Mouse (Mus musculus): ENCODE results near the gene AC134908.4. TPM values are rescaled to one million over a fixed set of nuclear protein-coding genes. Genes with fewer than 3 reads are reported as not detected.

The AC134908.4 gene
- polyA plus RNA-seq, 1 experiment, result 2.0 TPM

Other genes starting within 250 kb of the AC134908.4 start
- 41.2 and 43.2 TPM in 2 replicates for gene Sox8, start 225.0 kb downstream of the AC134908.4 start, polyA plus RNA-seq (2012; rRNA removed)
- gene Lmf1, start 216.6 kb downstream of the AC134908.4 start, polyA plus RNA-seq (2012; rRNA removed), result 17.1 and 18.3 TPM in 2 replicates
- 330 and 335 TPM in 2 replicates for gene Gng13, start 78.5 kb downstream of the AC134908.4 start, polyA plus RNA-seq (2012; rRNA removed)
- 2.5 and 2.9 TPM in 2 replicates for gene Chtf18, start 68.2 kb downstream of the AC134908.4 start, polyA plus RNA-seq (2012; rRNA removed)
- gene Rpusd1, start 68.0 kb downstream of the AC134908.4 start, polyA plus RNA-seq (2012; rRNA removed), result 98.8 and 117 TPM in 2 replicates
- gene Mslnl, start 59.6 kb downstream of the AC134908.4 start, polyA plus RNA-seq (2012; rRNA removed), result 0.16 and 0.88 TPM in 2 replicates
- gene Msln, start 41.3 kb downstream of the AC134908.4 start, polyA plus RNA-seq (2012; rRNA removed), result 2.9 and 3.0 TPM in 2 replicates
- 35.9 and 38.5 TPM in 2 replicates for gene Narfl, start 21.9 kb downstream of the AC134908.4 start, polyA plus RNA-seq (2012; rRNA removed)
- gene Haghl, start 10.0 kb downstream of the AC134908.4 start, polyA plus RNA-seq (2012; rRNA removed), result 223 and 246 TPM in 2 replicates
- 0.06 and 0.08 TPM in 2 replicates for gene Ccdc78, start 9.1 kb downstream of the AC134908.4 start, polyA plus RNA-seq (2012; rRNA removed)
- gene Fam173a, start 2.8 kb downstream of the AC134908.4 start, polyA plus RNA-seq (2012; rRNA removed), result 158 and 169 TPM in 2 replicates
- gene Metrn, start 1.5 kb upstream of the AC134908.4 start, polyA plus RNA-seq (2012; rRNA removed), result 159 and 186 TPM in 2 replicates
- 604 and 691 TPM in 2 replicates for gene Fbxl16, start 13.4 kb upstream of the AC134908.4 start, polyA plus RNA-seq (2012; rRNA removed)
- gene Wdr24, start 28.0 kb upstream of the AC134908.4 start, polyA plus RNA-seq (2012; rRNA removed), result 34.8 and 40.0 TPM in 2 replicates
- 65.0 and 65.6 TPM in 2 replicates for gene Jmjd8, start 33.2 kb upstream of the AC134908.4 start, polyA plus RNA-seq (2012; rRNA removed)
- 272 and 292 TPM in 2 replicates for gene Stub1, start 37.7 kb upstream of the AC134908.4 start, polyA plus RNA-seq (2012; rRNA removed)
- gene Rhbdl1, start 41.6 kb upstream of the AC134908.4 start, polyA plus RNA-seq (2012; rRNA removed), result 106 and 111 TPM in 2 replicates
- gene Gm20683, start 46.1 kb upstream of the AC134908.4 start, polyA plus RNA-seq (2012; rRNA removed), result 41.5 and 43.1 TPM in 2 replicates
- 101 and 122 TPM in 2 replicates for gene Rhot2, start 49.2 kb upstream of the AC134908.4 start, polyA plus RNA-seq (2012; rRNA removed)
- 33.6 and 39.7 TPM in 2 replicates for gene Wdr90, start 65.8 kb upstream of the AC134908.4 start, polyA plus RNA-seq (2012; rRNA removed)
- 28.8 and 34.5 TPM in 2 replicates for gene Mcrip2, start 73.1 kb upstream of the AC134908.4 start, polyA plus RNA-seq (2012; rRNA removed)
- 74.9 and 79.9 TPM in 2 replicates for gene Mettl26, start 79.4 kb upstream of the AC134908.4 start, polyA plus RNA-seq (2012; rRNA removed)
- 0.61 and 0.64 TPM in 2 replicates for gene Wfikkn1, start 85.2 kb upstream of the AC134908.4 start, polyA plus RNA-seq (2012; rRNA removed)
- 63.6 and 75.2 TPM in 2 replicates for gene Rab40c, start 124.1 kb upstream of the AC134908.4 start, polyA plus RNA-seq (2012; rRNA removed)
- gene Pigq, start 149.3 kb upstream of the AC134908.4 start, polyA plus RNA-seq (2012; rRNA removed), result 141 and 146 TPM in 2 replicates
- 0.30 and 1.0 TPM in 2 replicates for gene Nhlrc4, start 149.3 kb upstream of the AC134908.4 start, polyA plus RNA-seq (2012; rRNA removed)
- 0.40 and 0.54 TPM in 2 replicates for gene A930017K11Rik, start 156.9 kb upstream of the AC134908.4 start, polyA plus RNA-seq (2012; rRNA removed)
- gene Capn15, start 190.1 kb upstream of the AC134908.4 start, polyA plus RNA-seq (2012; rRNA removed), result 48.5 and 52.9 TPM in 2 replicates

Data from frontal cortex, adult 2 months (tissue).